Mouse (Mus musculus) embryonic facial prominence, embryonic 12.5 days (tissue): ENCODE data around the gene Itga11. TPM values are rescaled to one million over a fixed set of nuclear protein-coding genes. Genes with fewer than 3 reads are reported as not detected.
A peak's percentile ranks its signal among the peaks of the same experiment; 100 is the strongest.

Experiments
- ATAC-seq: fragments of 200-750 bp; cut with Nextera tagmentation; 2 replicates; pipeline ENCODE4 v1.8.0; 2017; ENCODE audit not compliant: insufficient number of reproducible peaks, insufficient read depth, low FRiP score, low TSS enrichment
- H3K27ac ChIP-seq: fragments of 300-500 bp; sonication (generic); 2 replicates; pipeline ENCODE4 v1.5.1; 2016; ENCODE audit warnings: mild to moderate bottlenecking
- H3K27me3 ChIP-seq: fragments of 300-500 bp; sonication (generic); 2 replicates; pipeline ENCODE4 v1.6.1; 2016; ENCODE audit warnings: mild to moderate bottlenecking, moderate library complexity
- H3K36me3 ChIP-seq: fragments of 300-500 bp; sonication (generic); 2 replicates; pipeline ENCODE4 v1.6.1; 2016; ENCODE audit warnings: mild to moderate bottlenecking
- H3K4me1 ChIP-seq: fragments of 300-500 bp; sonication (generic); 2 replicates; pipeline ENCODE4 v1.6.1; 2016
- H3K4me2 ChIP-seq: fragments of 300-500 bp; sonication (generic); replicated peaks from 2 replicates; pipeline ENCODE4 v1.6.1; 2016; ENCODE audit warnings: mild to moderate bottlenecking, moderate library complexity
- H3K4me3 ChIP-seq: fragments of 300-500 bp; sonication (generic); 2 replicates; pipeline ENCODE4 v1.5.1; 2016; ENCODE audit warnings: mild to moderate bottlenecking
- H3K9ac ChIP-seq: fragments of 300-500 bp; sonication (generic); 2 replicates; pipeline ENCODE4 v1.6.1; 2016; ENCODE audit warnings: mild to moderate bottlenecking, moderate library complexity
- H3K9me3 ChIP-seq: fragments of 300-500 bp; sonication (generic); 2 replicates; pipeline ENCODE4 v1.6.1; 2016; ENCODE audit warnings: mild to moderate bottlenecking, moderate library complexity
- WGBS: fragments of 180-500 bp; shearing (Covaris S2); methylation state at CpG from one replicate; pipeline ENCODE4 v1.1.7; 2016; 5-methylcytosine and 5-hydroxymethylcytosine counted together
- polyA plus RNA-seq: library from polyadenylated mRNA; unstranded; fragments of >200 nt; fragmentation: Nextera tagmentation; extraction: Ambion mirVana; gene quantifications from 2 replicates; pipeline ENCODE4 v1.2.1, GENCODE M21; 2016

The Itga11 gene
- polyA plus RNA-seq, 1 experiment from 2014 or later: 3.9 TPM

GRCm38 (mm10) chr9:62820829-62821228 is 143.2 kb downstream of the Itga11 start:
- Histone ChIP-seq H3K9ac (no peak overlapping the region), H3K4me1 (peaks cover 6% of the 10 kb centered on the region; the same call in 1 of the 2 replicates), H3K27me3 (no peaks in the 10 kb centered on the region), H3K27ac (no peak overlapping the region), H3K4me3 (no peak overlapping the region), H3K36me3 (no peaks in the 10 kb centered on the region), H3K4me2 (no peak overlapping the region), H3K9me3 (no peaks in the 10 kb centered on the region)
- WGBS: 80% methylated on average over 6 of the region's 6 CpGs
- no peak for ATAC-seq

GRCm38 (mm10) chr9:62821811-62822210 is 144.2 kb downstream of the Itga11 start:
- 98% methylated on average over 7 of the region's 7 CpGs for WGBS
- no peak for ATAC-seq
- Histone ChIP-seq H3K9ac (no peak overlapping the region), H3K4me2 (no peak overlapping the region), H3K9me3 (no peaks in the 10 kb centered on the region), H3K4me1 (peaks cover 15% of the 10 kb centered on the region), H3K4me3 (no peak overlapping the region), H3K36me3 (no peaks in the 10 kb centered on the region), H3K27me3 (no peaks in the 10 kb centered on the region), H3K27ac (no peak overlapping the region)

- no peak for ATAC-seq
- Histone ChIP-seq H3K9ac (no peak overlapping the region), H3K36me3 (no peaks in the 10 kb centered on the region), H3K4me1 (peaks cover 23% of the 10 kb centered on the region), H3K9me3 (no peaks in the 10 kb centered on the region), H3K4me2 (peak overlapping the region; percentile 24), H3K27ac (peak overlapping the region; percentile 51), H3K4me3 (no peak overlapping the region), H3K27me3 (no peaks in the 10 kb centered on the region)
- WGBS: 9% methylated on average over 9 of the region's 9 CpGs
Measured at GRCm38 (mm10) chr9:62825791-62826393, 148.3 kb downstream of the Itga11 start.

- no peak for ATAC-seq
- WGBS: 3% methylated on average over 7 of the region's 7 CpGs
- H3K27ac ChIP-seq: peak overlapping the region; percentile 51; the same call in 1 of the 2 replicates
- H3K9me3 ChIP-seq: no peaks in the 10 kb centered on the region
- peaks cover 23% of the 10 kb centered on the region for H3K4me1 ChIP-seq
- H3K4me2 ChIP-seq: peak overlapping the region; percentile 24; the same call in 1 of the 2 replicates
- H3K9ac ChIP-seq: no peak overlapping the region
- H3K36me3 ChIP-seq: no peaks in the 10 kb centered on the region
- no peak overlapping the region for H3K4me3 ChIP-seq
- no peaks in the 10 kb centered on the region for H3K27me3 ChIP-seq
Measured at GRCm38 (mm10) chr9:62826456-62826855, 148.8 kb downstream of the Itga11 start.

GRCm38 (mm10) chr9:62827939-62828652 is 150.5 kb downstream of the Itga11 start:
- H3K9me3 ChIP-seq: no peaks in the 10 kb centered on the region
- no peak for ATAC-seq
- H3K4me1 ChIP-seq: peaks cover 23% of the 10 kb centered on the region
- H3K9ac ChIP-seq: no peak overlapping the region
- peak overlapping the region; percentile 31 for H3K4me3 ChIP-seq
- H3K36me3 ChIP-seq: no peaks in the 10 kb centered on the region
- H3K4me2 ChIP-seq: peak overlapping the region; percentile 46
- no peaks in the 10 kb centered on the region for H3K27me3 ChIP-seq
- H3K27ac ChIP-seq: no peak overlapping the region
- WGBS: 3% methylated on average over 24 of the region's 24 CpGs

- no peak overlapping the region for H3K9ac ChIP-seq
Measured at GRCm38 (mm10) chr9:62828662-62829086, 151.0 kb downstream of the Itga11 start.

GRCm38 (mm10) chr9:62829877-62830276 is 152.3 kb downstream of the Itga11 start:
- H3K9me3 ChIP-seq: no peaks in the 10 kb centered on the region
- no peak for ATAC-seq
- no peak overlapping the region for H3K27ac ChIP-seq
- no peaks in the 10 kb centered on the region for H3K36me3 ChIP-seq
- 75% methylated on average over 6 of the region's 6 CpGs for WGBS
- H3K4me3 ChIP-seq: no peak overlapping the region
- no peak overlapping the region for H3K9ac ChIP-seq
- peaks cover 23% of the 10 kb centered on the region for H3K4me1 ChIP-seq
- no peak overlapping the region for H3K4me2 ChIP-seq
- H3K27me3 ChIP-seq: no peaks in the 10 kb centered on the region

More at GRCm38 (mm10) chr9:62828662-62829086, 151.0 kb downstream of the Itga11 start:
- Histone ChIP-seq H3K36me3 (no peaks in the 10 kb centered on the region), H3K4me1 (peaks cover 23% of the 10 kb centered on the region), H3K4me3 (peak overlapping the region; percentile 31), H3K27me3 (no peaks in the 10 kb centered on the region), H3K27ac (peak overlapping the region; percentile 5; the same call in 1 of the 2 replicates), H3K9me3 (no peaks in the 10 kb centered on the region), H3K4me2 (peak overlapping the region; percentile 46)
- peak; percentile 91 for ATAC-seq
- WGBS: 1% methylated on average over 23 of the region's 23 CpGs

Other genes with a start within 250 kb of the Itga11 start
- 12.9 and 13.5 TPM in 2 replicates for gene Coro2b, start 140.8 kb upstream of the Itga11 start, polyA plus RNA-seq
- 28.4 and 30.6 TPM in 2 replicates for gene Fem1b, start 134.1 kb downstream of the Itga11 start, polyA plus RNA-seq
- gene Cln6, start 161.0 kb downstream of the Itga11 start, polyA plus RNA-seq: 14.7 and 17.1 TPM in 2 replicates
- 3.1 and 4.5 TPM in 2 replicates for gene Calml4, start 180.3 kb downstream of the Itga11 start, polyA plus RNA-seq